Mouse (Mus musculus): ENCODE results near the gene Praf2. TPM values are rescaled to one million over a fixed set of nuclear protein-coding genes. Genes with fewer than 3 reads are reported as not detected.
A peak's percentile ranks its signal among the peaks of the same experiment; 100 is the strongest.
"Not testable (repeated sequence)": the region's sequence is repeated elsewhere in the genome, so short reads cannot be mapped to it uniquely, and the experiment has no call there.

The Praf2 gene
- total RNA-seq (2021): 10 to 100 TPM in 1 of 2 experiments, 1 to 10 TPM in 1; 8.5 to 12.5 TPM
- long read RNA-seq, experiment 1, transcript Praf2-201 (3 exons, 1,339 nt): major isoform, 17 of 18 reads
- long read RNA-seq, experiment 1, partial matches to known transcripts: 1 of 18 reads
- long read RNA-seq, experiment 1, other reads (novel, unspliced or antisense): 0 of 18 reads
- long read RNA-seq, experiment 2, transcript Praf2-201 (3 exons, 1,339 nt): major isoform, 11 of 11 reads
- long read RNA-seq, experiment 2, partial matches to known transcripts: 0 of 11 reads
- long read RNA-seq, experiment 2, other reads (novel, unspliced or antisense): 0 of 11 reads

GRCm38 (mm10) chrX:7728215-7728921 lies at the start of gene Praf2:
Gene Praf2 (plus strand): TSS chrX:7728439.
- peak; percentile 51 for DNase-seq

- DNase-seq: no peak
These were observed 49.3 kb upstream of the Praf2 start for GRCm38 (mm10) chrX:7678986-7679385.

GRCm38 (mm10) chrX:7679405-7680056 lies 48.7 kb upstream of the Praf2 start:
- peak; percentile 91 for DNase-seq

- DNase-seq: no peak
These were observed 48.2 kb upstream of the Praf2 start for GRCm38 (mm10) chrX:7680057-7680412.

- no peak for DNase-seq
These were observed 47.4 kb upstream of the Praf2 start, which contains the start of gene Magix for GRCm38 (mm10) chrX:7680864-7681263. Gene Magix (minus strand): TSS chrX:7681251.

- no peak for DNase-seq
These were observed 39.9 kb upstream of the Praf2 start for GRCm38 (mm10) chrX:7688321-7688720.

- DNase-seq: no peak
These were observed 37.8 kb upstream of the Praf2 start for GRCm38 (mm10) chrX:7690486-7690885.

GRCm38 (mm10) chrX:7692862-7693261 lies 35.4 kb upstream of the Praf2 start:
- DNase-seq: no peak

- DNase-seq: no peak
These were observed 31.7 kb upstream of the Praf2 start for GRCm38 (mm10) chrX:7696520-7696919.

- peak; percentile 57 for DNase-seq
These were observed 31.3 kb upstream of the Praf2 start, which contains the start of gene Gpkow for GRCm38 (mm10) chrX:7696954-7697381. Gene Gpkow (plus strand): TSS chrX:7697131.

- not testable (repeated sequence) for DNase-seq
These were observed 14.5 kb upstream of the Praf2 start for GRCm38 (mm10) chrX:7713764-7714134.

- DNase-seq: peak; percentile 80
These were observed 13.9 kb upstream of the Praf2 start, which contains the start of gene Wdr45 for GRCm38 (mm10) chrX:7714135-7714899. Gene Wdr45 (plus strand): TSS chrX:7714333.

GRCm38 (mm10) chrX:7716058-7716457 lies 12.2 kb upstream of the Praf2 start:
- DNase-seq: not testable (repeated sequence)

- peak; percentile 56 for DNase-seq
These were observed 6.5 kb upstream of the Praf2 start, which contains the start of gene Gm45208 for GRCm38 (mm10) chrX:7721514-7722281. Gene Gm45208 (plus strand): TSS chrX:7722245.

GRCm38 (mm10) chrX:7722282-7722611 lies 6.0 kb upstream of the Praf2 start:
- DNase-seq: no peak

GRCm38 (mm10) chrX:7722691-7723090 lies 5.5 kb upstream of the Praf2 start:
- DNase-seq: no peak

GRCm38 (mm10) chrX:7724135-7724534 lies 4.1 kb upstream of the Praf2 start:
- DNase-seq: no peak

- no peak for DNase-seq
These were observed 2.4 kb upstream of the Praf2 start for GRCm38 (mm10) chrX:7725841-7726240.

- DNase-seq: no peak
These were observed 1.1 kb upstream of the Praf2 start for GRCm38 (mm10) chrX:7727176-7727575.

GRCm38 (mm10) chrX:7728922-7729265 lies 655 bp downstream of the Praf2 start:
- no peak for DNase-seq

- DNase-seq: peak; percentile 77
These were observed 5.4 kb downstream of the Praf2 start for GRCm38 (mm10) chrX:7733571-7734156.
